Mouse (Mus musculus) heart, embryonic 15.5 days (tissue): Measurements from ENCODE around the gene Teddm1a. TPM values are rescaled to one million over a fixed set of nuclear protein-coding genes. Genes with fewer than 3 reads are reported as not detected.

Source experiments
- ATAC-seq: fragments of 200-750 bp; cut with Nextera tagmentation; replicated peaks from 2 replicates; pipeline ENCODE4 v1.8.0; 2017; ENCODE audit warnings: low read depth, moderate TSS enrichment; ENCODE audit not compliant: insufficient number of reproducible peaks, insufficient read depth, low FRiP score
- H3K27ac ChIP-seq: fragments of 300-500 bp; sonication (generic); 2 replicates; pipeline ENCODE4 v1.5.1; 2015; ENCODE audit warnings: mild to moderate bottlenecking, inconsistent platforms
- H3K27me3 ChIP-seq: fragments of 300-500 bp; sonication (generic); 2 replicates; pipeline ENCODE4 v1.6.1; 2015; ENCODE audit warnings: inconsistent platforms
- H3K36me3 ChIP-seq: fragments of 300-500 bp; sonication (generic); 2 replicates; pipeline ENCODE4 v1.6.1; 2015; ENCODE audit warnings: mild to moderate bottlenecking, inconsistent platforms
- H3K4me1 ChIP-seq: fragments of 300-500 bp; sonication (generic); replicated peaks from 2 replicates; pipeline ENCODE4 v1.6.1; 2015; ENCODE audit warnings: inconsistent platforms
- H3K4me2 ChIP-seq: fragments of 300-500 bp; sonication (generic); 2 replicates; pipeline ENCODE4 v1.6.1; 2015; ENCODE audit warnings: inconsistent platforms, mild to moderate bottlenecking, moderate library complexity
- H3K4me3 ChIP-seq: fragments of 300-500 bp; sonication (generic); 2 replicates; pipeline ENCODE4 v1.5.1; 2015; ENCODE audit warnings: mild to moderate bottlenecking, inconsistent platforms
- H3K9ac ChIP-seq: fragments of 300-500 bp; sonication (generic); 2 replicates; pipeline ENCODE4 v1.6.1; 2015; ENCODE audit warnings: mild to moderate bottlenecking, inconsistent platforms
- H3K9me3 ChIP-seq: fragments of 300-500 bp; sonication (generic); replicated peaks from 2 replicates; pipeline ENCODE4 v1.6.1; 2016; ENCODE audit warnings: inconsistent platforms
- WGBS: fragments of 180-500 bp; shearing (Covaris S2); methylation state at CpG from one replicate; pipeline ENCODE4 v1.1.7; 2015; ENCODE audit warnings: mixed read lengths; 5-methylcytosine and 5-hydroxymethylcytosine counted together
- microRNA-seq: library from miRNA; unstranded; fragments of <30 nt; microRNA quantifications from one replicate; pipeline ENCODE4, GENCODE M21; 2016
- polyA plus RNA-seq: library from polyadenylated mRNA; unstranded; fragments of >200 nt; fragmentation: Nextera tagmentation; extraction: Ambion mirVana; gene quantifications from 2 replicates; pipeline ENCODE4 v1.2.1, GENCODE M21; 2015

The Teddm1a gene
- polyA plus RNA-seq, 1 experiment from 2014 or later, result not detected

GRCm38 (mm10) chr1:153924395-153925385 is 33.1 kb downstream of the Teddm1a start:
- no peaks in the 10 kb centered on the region for H3K9me3 ChIP-seq
- H3K36me3 ChIP-seq, result no peaks in the 10 kb centered on the region
- no peak for ATAC-seq
- no peak overlapping the region for H3K4me2 ChIP-seq
- H3K4me3 ChIP-seq, result no peak overlapping the region
- 75% methylated on average over 6 of the region's 6 CpGs for WGBS
- H3K4me1 ChIP-seq, result peaks cover 12% of the 10 kb centered on the region
- H3K27ac ChIP-seq, result no peak overlapping the region
- no peaks in the 10 kb centered on the region for H3K27me3 ChIP-seq
- H3K9ac ChIP-seq, result no peak overlapping the region

- Histone ChIP-seq H3K9ac (no peak overlapping the region), H3K27ac (no peak overlapping the region), H3K4me1 (no peaks in the 10 kb centered on the region), H3K4me3 (no peak overlapping the region), H3K9me3 (no peaks in the 10 kb centered on the region), H3K36me3 (no peaks in the 10 kb centered on the region), H3K4me2 (no peak overlapping the region), H3K27me3 (no peaks in the 10 kb centered on the region)
- 85% methylated on average over 2 of the region's 2 CpGs for WGBS
- no peak for ATAC-seq
Measured at GRCm38 (mm10) chr1:153930431-153930830, 38.9 kb downstream of the Teddm1a start.

- H3K9ac ChIP-seq, result no peak overlapping the region
- H3K4me2 ChIP-seq, result no peak overlapping the region
- ATAC-seq, result no peak
- H3K9me3 ChIP-seq, result no peaks in the 10 kb centered on the region
- no peaks in the 10 kb centered on the region for H3K27me3 ChIP-seq
- H3K36me3 ChIP-seq, result no peaks in the 10 kb centered on the region
- no peaks in the 10 kb centered on the region for H3K4me1 ChIP-seq
- WGBS, result 48% methylated on average over 1 of the region's 1 CpGs
- no peak overlapping the region for H3K27ac ChIP-seq
- no peak overlapping the region for H3K4me3 ChIP-seq
Measured at GRCm38 (mm10) chr1:153933772-153934171, 42.2 kb downstream of the Teddm1a start.

- ATAC-seq, result no peak
- Histone ChIP-seq H3K36me3 (no peaks in the 10 kb centered on the region), H3K4me2 (no peak overlapping the region), H3K27ac (no peak overlapping the region), H3K9me3 (no peaks in the 10 kb centered on the region), H3K4me1 (no peaks in the 10 kb centered on the region), H3K4me3 (no peak overlapping the region), H3K9ac (no peak overlapping the region), H3K27me3 (no peaks in the 10 kb centered on the region)
- 79% methylated on average over 12 of the region's 12 CpGs for WGBS
Measured at GRCm38 (mm10) chr1:153935844-153936380, 44.4 kb downstream of the Teddm1a start.

- ATAC-seq, result no peak
- no peak overlapping the region for H3K4me2 ChIP-seq
- WGBS, result 97% methylated on average over 2 of the region's 2 CpGs
- no peak overlapping the region for H3K4me3 ChIP-seq
- no peak overlapping the region for H3K9ac ChIP-seq
- no peak overlapping the region for H3K27ac ChIP-seq
- H3K4me1 ChIP-seq, result no peaks in the 10 kb centered on the region
- H3K9me3 ChIP-seq, result no peaks in the 10 kb centered on the region
- no peaks in the 10 kb centered on the region for H3K27me3 ChIP-seq
- no peaks in the 10 kb centered on the region for H3K36me3 ChIP-seq
Measured at GRCm38 (mm10) chr1:153937025-153937424, 45.5 kb downstream of the Teddm1a start.

GRCm38 (mm10) chr1:153940986-153941385 is 49.4 kb downstream of the Teddm1a start:
- no peaks in the 10 kb centered on the region for H3K4me1 ChIP-seq
- WGBS, result 74% methylated on average over 2 of the region's 2 CpGs
- ATAC-seq, result no peak

More at GRCm38 (mm10) chr1:153940986-153941385, 49.4 kb downstream of the Teddm1a start:
- H3K4me3 ChIP-seq, result no peak overlapping the region
- H3K4me2 ChIP-seq, result no peak overlapping the region
- no peak overlapping the region for H3K9ac ChIP-seq
- H3K27me3 ChIP-seq, result no peaks in the 10 kb centered on the region
- H3K36me3 ChIP-seq, result no peaks in the 10 kb centered on the region
- no peak overlapping the region for H3K27ac ChIP-seq
- H3K9me3 ChIP-seq, result no peaks in the 10 kb centered on the region

Small RNA genes lying within 50 kb of the gene (microRNA-seq; reads per million reads assigned to microRNA genes)
- 13.9 reads per million, percentile 29 among the genes with 10 or more reads in this experiment for gene Mir8114

Other genes with a start within 250 kb of the Teddm1a start
- gene Rgs8, start 238.7 kb upstream of the Teddm1a start, polyA plus RNA-seq, result 0.19 and 0.24 TPM in 2 replicates
- gene Rgs16, start 151.4 kb upstream of the Teddm1a start, polyA plus RNA-seq, result 5.9 and 6.4 TPM in 2 replicates
- 23.4 and 24.3 TPM in 2 replicates for gene Rnasel, start 142.3 kb upstream of the Teddm1a start, polyA plus RNA-seq
- gene Rgsl1, start 47.6 kb upstream of the Teddm1a start, polyA plus RNA-seq, result not detected in 2 replicates
- 0.10 TPM in 2 replicates for gene Teddm1b, start 17.4 kb upstream of the Teddm1a start, polyA plus RNA-seq
- 56.4 and 68.3 TPM in 2 replicates for gene Glul, start 8.2 kb downstream of the Teddm1a start, polyA plus RNA-seq
- 0.19 and 0.44 TPM in 2 replicates for gene Teddm2, start 8.5 kb downstream of the Teddm1a start, polyA plus RNA-seq